Mouse (Mus musculus) midbrain, postnatal 0 days (tissue): ENCODE measurements around the gene Gm6370. TPM values are rescaled to one million over a fixed set of nuclear protein-coding genes. Genes with fewer than 3 reads are reported as not detected.
"Not testable (repeated sequence)": the region's sequence is repeated elsewhere in the genome, so short reads cannot be mapped to it uniquely, and the experiment has no call there.

Experiments
- ATAC-seq: fragments of 200-750 bp; cut with Nextera tagmentation; 2 replicates; pipeline ENCODE4 v1.8.0; 2017; ENCODE audit warnings: moderate number of reproducible peaks, mild to moderate bottlenecking, moderate TSS enrichment, moderate library complexity; ENCODE audit not compliant: low FRiP score
- DNase-seq: peaks from one replicate; pipeline ENCODE4 v3.0.0-alpha.2; 2015; ENCODE audit warnings: low spot score
- H3K27ac ChIP-seq: fragments of 300-500 bp; sonication (generic); 2 replicates; pipeline ENCODE4 v1.5.1; 2014; ENCODE audit warnings: low read depth, mild to moderate bottlenecking, low read length, mixed read lengths
- H3K27me3 ChIP-seq: fragments of 300-500 bp; sonication (generic); 2 replicates; pipeline ENCODE4 v1.6.1; 2014; ENCODE audit warnings: low read length, control low read depth, mixed read lengths; ENCODE audit not compliant: insufficient read depth
- H3K36me3 ChIP-seq: fragments of 300-500 bp; sonication (generic); 2 replicates; pipeline ENCODE4 v1.6.1; 2014; ENCODE audit warnings: low read length, control low read depth, mixed read lengths; ENCODE audit not compliant: insufficient read depth
- H3K4me1 ChIP-seq: fragments of 300-500 bp; sonication (generic); 2 replicates; pipeline ENCODE4 v1.6.1; 2014; ENCODE audit warnings: mild to moderate bottlenecking, control low read depth, antibody characterized with exemption, low read length, mixed read lengths; ENCODE audit not compliant: insufficient read depth
- H3K4me2 ChIP-seq: fragments of 300-500 bp; sonication (generic); 2 replicates; pipeline ENCODE4 v1.6.1; 2014; ENCODE audit warnings: low read depth, mild to moderate bottlenecking, low read length, mixed read lengths; ENCODE audit not compliant: poor library complexity, severe bottlenecking
- H3K4me3 ChIP-seq: fragments of 300-500 bp; sonication (generic); 2 replicates; pipeline ENCODE4 v1.5.1; 2014; ENCODE audit warnings: low read depth, mild to moderate bottlenecking, low read length, moderate library complexity
- H3K9ac ChIP-seq: fragments of 300-500 bp; sonication (generic); replicated peaks from 2 replicates; pipeline ENCODE4 v1.6.1; 2014; ENCODE audit warnings: mild to moderate bottlenecking, low read length, moderate library complexity, mixed read lengths; ENCODE audit not compliant: poor library complexity, severe bottlenecking
- H3K9me3 ChIP-seq: fragments of 300-500 bp; sonication (generic); 2 replicates; pipeline ENCODE4 v1.6.1; 2016; ENCODE audit warnings: low read length, control low read depth
- CTCF ChIP-seq: IDR thresholded peaks from 2 replicates; pipeline ENCODE4 v1.5.1; 2016; ENCODE audit warnings: antibody characterized with exemption, mild to moderate bottlenecking
- WGBS: fragments of 180-500 bp; shearing (Covaris S2); extraction: QIAGEN DNeasy Blood & Tissue Kit; methylation state at CpG from one replicate; pipeline ENCODE4 v1.1.7; 2014; 5-methylcytosine and 5-hydroxymethylcytosine counted together
- polyA plus RNA-seq: library from polyadenylated mRNA; unstranded; fragments of >200 nt; fragmentation: Nextera tagmentation; extraction: Ambion mirVana; gene quantifications from 2 replicates; pipeline ENCODE4 v1.2.1, GENCODE M21; 2015
- total RNA-seq: library from RNA; depleted of rRNA; stranded (reverse); fragments of >200 nt; gene quantifications from 2 replicates; pipeline ENCODE4 v1.2.3, GENCODE M21; 2014; rRNA removed

Gene Gm6370
- total and polyA plus RNA-seq, 2 experiments from 2014 or later = not detected

DNA sequence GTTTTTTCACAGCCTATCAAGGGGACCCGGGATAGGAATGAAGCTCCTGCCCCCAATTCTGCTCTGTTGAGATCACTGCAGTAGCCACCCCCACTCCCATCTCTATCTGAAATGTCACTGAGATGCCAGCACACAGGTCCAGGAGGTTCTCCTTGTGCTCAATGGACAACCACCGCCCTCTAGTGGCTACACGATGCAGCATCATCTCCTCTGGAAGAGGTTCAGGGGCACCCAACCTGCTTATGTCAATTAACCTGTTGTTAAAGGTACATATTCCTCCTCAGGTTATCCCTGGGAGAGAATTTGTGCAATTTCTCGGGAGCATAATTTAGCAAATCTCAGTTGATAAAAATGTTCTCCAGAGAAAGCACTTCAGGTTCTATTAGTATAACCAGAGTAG lies 2.2 kb upstream of the Gm6370 start:
- H3K9me3 ChIP-seq, H3K36me3 ChIP-seq, H3K4me2 ChIP-seq, DNase-seq, H3K27me3 ChIP-seq, ATAC-seq, H3K27ac ChIP-seq, H3K9ac ChIP-seq, H3K4me3 ChIP-seq, H3K4me1 ChIP-seq: not testable (repeated sequence)
- WGBS = 9% methylated on average over 3 of the region's 4 CpGs
- TF ChIP-seq CTCF = peak; percentile 58

DNA sequence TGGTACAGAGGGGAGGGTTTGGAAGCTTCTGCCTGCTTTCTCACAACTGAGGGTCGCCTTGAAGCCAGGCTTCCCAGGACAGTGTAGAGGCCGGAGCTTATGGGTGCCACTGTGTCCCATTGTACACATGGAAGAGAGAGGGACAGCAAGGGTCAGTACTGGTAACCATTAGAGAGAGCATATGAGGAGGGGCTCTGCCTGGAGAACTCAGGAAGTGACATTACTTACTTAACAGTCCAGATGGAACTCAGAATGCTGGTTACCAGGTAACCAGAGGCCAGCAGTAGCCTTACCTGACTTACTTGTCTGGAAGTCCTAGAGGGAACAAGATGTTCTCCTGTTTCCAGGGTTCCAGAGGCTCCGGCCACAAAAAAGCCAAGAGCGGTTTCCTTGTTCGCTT lies 10.9 kb downstream of the Gm6370 start, which contains the start of gene 4930449I24Rik:
TSS of gene 4930449I24Rik (plus strand) at position 301 of the 400 bp plus-strand sequence.
- not testable (repeated sequence) for DNase-seq

DNA sequence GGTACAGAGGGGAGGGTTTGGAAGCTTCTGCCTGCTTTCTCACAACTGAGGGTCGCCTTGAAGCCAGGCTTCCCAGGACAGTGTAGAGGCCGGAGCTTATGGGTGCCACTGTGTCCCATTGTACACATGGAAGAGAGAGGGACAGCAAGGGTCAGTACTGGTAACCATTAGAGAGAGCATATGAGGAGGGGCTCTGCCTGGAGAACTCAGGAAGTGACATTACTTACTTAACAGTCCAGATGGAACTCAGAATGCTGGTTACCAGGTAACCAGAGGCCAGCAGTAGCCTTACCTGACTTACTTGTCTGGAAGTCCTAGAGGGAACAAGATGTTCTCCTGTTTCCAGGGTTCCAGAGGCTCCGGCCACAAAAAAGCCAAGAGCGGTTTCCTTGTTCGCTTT lies 22.7 kb downstream of the Gm6370 start, which contains the start of gene Gm3402:
TSS of gene Gm3402 (plus strand) at position 301 of the 400 bp plus-strand sequence.
- H3K9me3 ChIP-seq, DNase-seq, H3K27ac ChIP-seq, H3K9ac ChIP-seq, H3K4me2 ChIP-seq, H3K36me3 ChIP-seq, H3K4me3 ChIP-seq, ATAC-seq, H3K4me1 ChIP-seq, H3K27me3 ChIP-seq: not testable (repeated sequence)
- no CpG with 5 or more reads among the region's 5 CpGs for WGBS

More for the DNA sequence above, 10.9 kb downstream of the Gm6370 start, which contains the start of gene 4930449I24Rik:
- not testable (repeated sequence) for H3K9ac ChIP-seq, H3K4me1 ChIP-seq, H3K36me3 ChIP-seq, H3K4me2 ChIP-seq, H3K4me3 ChIP-seq, H3K27ac ChIP-seq, ATAC-seq, H3K9me3 ChIP-seq, H3K27me3 ChIP-seq
- WGBS = no CpG with 5 or more reads among the region's 5 CpGs

DNA sequence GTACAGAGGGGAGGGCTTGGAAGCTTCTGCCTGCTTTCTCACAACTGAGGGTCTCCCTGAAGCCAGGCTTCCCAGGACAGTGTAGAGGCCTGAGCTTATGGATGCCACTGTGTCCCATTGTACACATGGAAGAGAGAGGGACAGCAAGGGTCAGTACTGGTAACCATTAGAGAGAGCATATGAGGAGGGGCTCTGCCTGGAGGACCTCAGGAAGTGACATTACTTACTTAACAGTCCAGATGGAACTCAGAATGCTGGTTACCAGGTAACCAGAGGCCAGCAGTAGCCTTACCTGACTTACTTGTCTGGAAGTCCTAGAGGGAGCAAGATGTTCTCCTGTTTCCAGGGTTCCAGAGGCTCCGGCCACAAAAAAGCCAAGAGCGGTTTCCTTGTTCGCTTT lies 34.3 kb downstream of the Gm6370 start, which contains the start of gene Gm3404:
TSS of gene Gm3404 (plus strand) at position 301 of the 400 bp plus-strand sequence.
- not testable (repeated sequence) for H3K9ac ChIP-seq, H3K4me1 ChIP-seq, DNase-seq, H3K27ac ChIP-seq, H3K4me2 ChIP-seq, ATAC-seq, H3K9me3 ChIP-seq, H3K27me3 ChIP-seq, H3K4me3 ChIP-seq, H3K36me3 ChIP-seq
- 97% methylated on average over 3 of the region's 3 CpGs for WGBS

DNA sequence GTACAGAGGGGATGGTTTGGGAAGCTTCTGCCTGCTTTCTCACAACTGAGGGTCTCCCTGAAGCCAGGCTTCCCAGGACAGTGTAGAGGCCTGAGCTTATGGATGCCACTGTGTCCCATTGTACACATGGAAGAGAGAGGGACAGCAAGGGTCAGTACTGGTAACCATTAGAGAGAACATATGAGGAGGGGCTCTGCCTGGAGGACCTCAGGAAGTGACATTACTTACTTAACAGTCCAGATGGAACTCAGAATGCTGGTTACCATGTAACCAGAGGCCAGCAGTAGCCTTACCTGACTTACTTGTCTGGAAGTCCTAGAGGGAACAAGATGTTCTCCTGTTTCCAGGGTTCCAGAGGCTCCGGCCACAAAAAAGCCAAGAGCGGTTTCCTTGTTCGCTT lies 46.2 kb downstream of the Gm6370 start, which contains the start of gene Gm3409:
TSS of gene Gm3409 (plus strand) at position 301 of the 400 bp plus-strand sequence.
- ATAC-seq, DNase-seq, H3K4me1 ChIP-seq, H3K27ac ChIP-seq, H3K9me3 ChIP-seq, H3K4me2 ChIP-seq, H3K27me3 ChIP-seq, H3K9ac ChIP-seq, H3K36me3 ChIP-seq, H3K4me3 ChIP-seq: not testable (repeated sequence)
- 93% methylated on average over 2 of the region's 3 CpGs for WGBS

Other genes with a start within 250 kb of the Gm6370 start
- 40.4 and 40.7 TPM in 2 replicates for gene Wasf3, start 106.4 kb upstream of the Gm6370 start, total RNA-seq
- 18.3 and 19.1 TPM in 2 replicates for gene Wasf3, start 106.4 kb upstream of the Gm6370 start, polyA plus RNA-seq
- not detected in 2 replicates for gene Gm6408, start 9.4 kb upstream of the Gm6370 start, total RNA-seq
- gene Gm6408, start 9.4 kb upstream of the Gm6370 start, polyA plus RNA-seq = not detected in 2 replicates
- gene 4930449I24Rik, start 11.0 kb downstream of the Gm6370 start, total RNA-seq = not detected in 2 replicates
- gene 4930449I24Rik, start 11.0 kb downstream of the Gm6370 start, polyA plus RNA-seq = not detected in 2 replicates
- gene Gm3402, start 22.8 kb downstream of the Gm6370 start, total RNA-seq = not detected in 2 replicates
- gene Gm3402, start 22.8 kb downstream of the Gm6370 start, polyA plus RNA-seq = not detected in 2 replicates
- gene Gm3404, start 34.4 kb downstream of the Gm6370 start, total RNA-seq = not detected in 2 replicates
- not detected in 2 replicates for gene Gm3404, start 34.4 kb downstream of the Gm6370 start, polyA plus RNA-seq
- not detected in 2 replicates for gene Gm3409, start 46.3 kb downstream of the Gm6370 start, total RNA-seq
- not detected in 2 replicates for gene Gm3409, start 46.3 kb downstream of the Gm6370 start, polyA plus RNA-seq
- not detected in 2 replicates for gene Gm3415, start 64.8 kb downstream of the Gm6370 start, total RNA-seq
- not detected in 2 replicates for gene Gm3415, start 64.8 kb downstream of the Gm6370 start, polyA plus RNA-seq
- gene Gpr12, start 93.9 kb downstream of the Gm6370 start, total RNA-seq = 43.4 and 48.0 TPM in 2 replicates
- 33.9 and 34.2 TPM in 2 replicates for gene Gpr12, start 93.9 kb downstream of the Gm6370 start, polyA plus RNA-seq